Mouse (Mus musculus) G1E (cell line): Measurements from ENCODE around the gene Ghsr.

ENCODE experiments used
- CTCF ChIP-seq: IDR thresholded peaks from 2 replicates; pipeline ENCODE4 v1.5.1; 2012; ENCODE audit warnings: low read depth, low read length, inconsistent platforms, mixed read lengths
- GATA1 ChIP-seq: IDR thresholded peaks from 2 replicates; pipeline ENCODE4 v1.6.1; 2012; ENCODE audit warnings: borderline replicate concordance, low read length, inconsistent platforms, mixed read lengths
- GATA2 ChIP-seq: IDR thresholded peaks from 2 replicates; pipeline ENCODE4 v1.6.1; 2012; ENCODE audit warnings: low read depth, low read length, inconsistent platforms, borderline replicate concordance
- POLR2AphosphoS5 ChIP-seq: IDR thresholded peaks from 2 replicates; pipeline ENCODE4 v1.6.1; 2012; ENCODE audit warnings: low read depth, low read length, inconsistent platforms; ENCODE audit not compliant: insufficient replicate concordance
- TAL1 ChIP-seq: conservative IDR thresholded peaks from 2 replicates; pipeline ENCODE4 v1.6.1; 2012; ENCODE audit warnings: low read depth, low read length, inconsistent platforms, mixed read lengths

DNA sequence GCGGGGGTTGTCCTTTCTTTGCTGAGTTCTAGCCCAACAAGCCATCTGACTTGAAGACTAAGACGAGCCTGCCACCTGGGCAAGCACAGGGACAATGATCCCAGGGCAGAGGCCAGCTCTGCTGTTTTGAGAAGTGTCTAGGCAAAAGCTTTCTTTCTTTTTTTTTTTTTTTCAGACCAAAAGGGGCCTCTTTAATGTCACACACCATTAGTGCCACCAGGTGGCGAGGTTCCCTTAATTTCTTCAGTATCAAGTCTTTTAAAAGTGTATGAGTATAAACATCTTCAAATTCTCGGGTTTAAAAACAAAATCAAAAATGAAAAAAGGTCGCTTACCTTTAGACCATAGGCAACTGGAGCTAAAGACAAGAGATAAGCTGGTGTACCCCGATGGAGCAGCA is 32.7 kb upstream of the Ghsr start:
- no peak for TF ChIP-seq CTCF
- TF ChIP-seq TAL1 = no peak
- TF ChIP-seq POLR2AphosphoS5 = no peak
- TF ChIP-seq GATA2 = no peak
- TF ChIP-seq GATA1 = no peak
